Mouse (Mus musculus) kidney, embryonic 16.5 days (tissue): Measurements from ENCODE around the gene Fig4. TPM values are rescaled to one million over a fixed set of nuclear protein-coding genes. Genes with fewer than 3 reads are reported as not detected.

Source experiments
- ATAC-seq: fragments of 200-750 bp; cut with Nextera tagmentation; 2 replicates; pipeline ENCODE4 v1.8.0; 2017; ENCODE audit warnings: moderate TSS enrichment; ENCODE audit not compliant: low FRiP score, low TSS enrichment
- H3K27ac ChIP-seq: fragments of 300-500 bp; sonication (generic); 2 replicates; pipeline ENCODE4 v1.5.1; 2014; ENCODE audit warnings: low read length
- H3K27me3 ChIP-seq: fragments of 300-500 bp; sonication (generic); 2 replicates; pipeline ENCODE4 v1.6.1; 2014; ENCODE audit warnings: low read length, control low read depth, mixed read lengths; ENCODE audit not compliant: insufficient read depth
- H3K36me3 ChIP-seq: fragments of 300-500 bp; sonication (generic); 2 replicates; pipeline ENCODE4 v1.6.1; 2014; ENCODE audit warnings: low read length, control low read depth, mixed read lengths; ENCODE audit not compliant: insufficient read depth
- H3K4me1 ChIP-seq: fragments of 300-500 bp; sonication (generic); 2 replicates; pipeline ENCODE4 v1.6.1; 2014; ENCODE audit warnings: low read length, control low read depth, mixed read lengths; ENCODE audit not compliant: insufficient read depth
- H3K4me2 ChIP-seq: fragments of 300-500 bp; sonication (generic); replicated peaks from 2 replicates; pipeline ENCODE4 v1.6.1; 2014; ENCODE audit warnings: low read depth, low read length
- H3K4me3 ChIP-seq: fragments of 300-500 bp; sonication (generic); 2 replicates; pipeline ENCODE4 v1.5.1; 2014; ENCODE audit warnings: mild to moderate bottlenecking, low read length
- H3K9ac ChIP-seq: fragments of 300-500 bp; sonication (generic); replicated peaks from 2 replicates; pipeline ENCODE4 v1.6.1; 2014; ENCODE audit warnings: low read length
- H3K9me3 ChIP-seq: fragments of 300-500 bp; sonication (generic); 2 replicates; pipeline ENCODE4 v1.6.1; 2016; ENCODE audit warnings: low read length, control low read depth
- WGBS: fragments of 180-500 bp; shearing (Covaris S2); extraction: QIAGEN DNeasy Blood & Tissue Kit; methylation state at CpG from one replicate; pipeline ENCODE4 v1.1.7; 2014; 5-methylcytosine and 5-hydroxymethylcytosine counted together
- polyA plus RNA-seq: library from polyadenylated mRNA; unstranded; fragments of >200 nt; fragmentation: Nextera tagmentation; extraction: Ambion mirVana; gene quantifications from 2 replicates; pipeline ENCODE4 v1.2.1, GENCODE M21; 2015

Fig4 gene
- polyA plus RNA-seq, 1 experiment from 2014 or later, result 17.2 TPM

DNA sequence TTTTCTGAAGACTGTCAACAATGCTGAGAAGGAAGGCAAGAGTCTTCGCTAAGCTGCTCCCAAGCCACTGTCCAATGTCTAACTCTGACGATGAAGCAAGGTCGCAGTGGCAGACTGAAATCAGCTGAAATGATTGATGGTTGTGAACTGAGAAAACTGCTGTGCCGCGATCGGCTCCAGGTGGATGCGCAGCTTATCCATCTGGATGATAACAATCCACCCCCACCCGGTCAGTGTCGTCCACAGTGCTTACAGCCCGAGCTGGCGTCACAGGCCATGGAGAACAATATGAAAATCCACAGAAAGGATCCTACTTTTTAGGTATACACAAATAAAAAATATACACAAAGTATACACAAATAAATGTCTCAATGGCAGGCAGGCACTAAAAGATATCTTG is 8.3 kb downstream of the Fig4 start:
- peaks cover 16% of the 10 kb centered on the region for H3K4me1 ChIP-seq
- no peak overlapping the region for H3K27ac ChIP-seq
- WGBS, result 68% methylated on average over 11 of the region's 11 CpGs
- no peak overlapping the region for H3K9ac ChIP-seq
- no peaks in the 10 kb centered on the region for H3K27me3 ChIP-seq
- ATAC-seq, result no peak
- no peak overlapping the region for H3K4me3 ChIP-seq
- H3K4me2 ChIP-seq, result no peak overlapping the region
- H3K36me3 ChIP-seq, result no peaks in the 10 kb centered on the region
- H3K9me3 ChIP-seq, result no peaks in the 10 kb centered on the region

DNA sequence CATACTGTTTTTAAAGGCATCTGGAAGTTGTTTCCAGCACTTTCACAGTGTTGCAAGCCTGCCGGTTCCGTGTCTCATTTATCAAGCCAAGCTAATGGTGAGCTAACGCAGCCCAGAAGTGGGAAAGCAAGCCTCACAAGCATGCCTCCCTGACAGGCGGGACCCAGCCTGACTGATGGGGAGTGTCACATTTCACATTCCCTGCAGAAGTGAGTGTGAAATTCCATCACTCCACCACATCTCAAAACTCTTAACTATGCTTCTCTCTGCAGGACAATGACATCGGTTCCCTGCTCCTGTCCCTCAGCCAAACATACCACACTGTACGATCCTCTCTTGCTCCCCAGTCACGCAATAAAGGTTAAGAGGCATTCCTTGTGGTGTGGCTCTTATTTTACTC is 10.0 kb downstream of the Fig4 start:
- Histone ChIP-seq H3K9ac (no peak overlapping the region), H3K27me3 (no peaks in the 10 kb centered on the region), H3K9me3 (no peaks in the 10 kb centered on the region), H3K4me2 (peak overlapping the region; percentile 47), H3K36me3 (no peaks in the 10 kb centered on the region), H3K4me3 (peak overlapping the region; percentile 17), H3K27ac (peak overlapping the region; percentile 21; the same call in 1 of the 2 replicates), H3K4me1 (peaks cover 16% of the 10 kb centered on the region)
- ATAC-seq, result peak; percentile 64; the same call in 1 of the 2 replicates
- WGBS, result 2% methylated on average over 7 of the region's 7 CpGs

DNA sequence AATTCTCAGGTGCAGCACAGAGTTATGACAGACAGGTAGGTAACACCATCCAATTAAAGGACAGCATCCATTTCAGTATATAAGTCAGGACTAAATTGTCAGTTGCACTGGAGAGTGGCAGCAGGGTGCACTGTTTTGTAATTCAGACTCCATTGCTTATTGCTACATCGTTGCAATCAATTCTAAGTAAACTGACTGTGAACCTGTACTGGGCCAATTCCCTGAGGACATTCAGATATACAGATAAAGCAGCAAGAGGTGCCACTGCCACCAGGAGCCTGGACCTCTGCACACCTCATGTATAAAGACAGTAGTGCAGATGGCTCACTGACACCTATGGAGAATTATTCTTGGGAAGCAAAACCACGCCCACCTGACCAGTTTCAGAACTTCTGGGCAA is 12.0 kb downstream of the Fig4 start:
- Histone ChIP-seq H3K27me3 (no peaks in the 10 kb centered on the region), H3K9ac (no peak overlapping the region), H3K27ac (no peak overlapping the region), H3K9me3 (no peaks in the 10 kb centered on the region), H3K4me2 (no peak overlapping the region), H3K4me3 (no peak overlapping the region), H3K36me3 (no peaks in the 10 kb centered on the region), H3K4me1 (peaks cover 16% of the 10 kb centered on the region)
- no peak for ATAC-seq
- WGBS, result 79% methylated on average over 2 of the region's 2 CpGs

DNA sequence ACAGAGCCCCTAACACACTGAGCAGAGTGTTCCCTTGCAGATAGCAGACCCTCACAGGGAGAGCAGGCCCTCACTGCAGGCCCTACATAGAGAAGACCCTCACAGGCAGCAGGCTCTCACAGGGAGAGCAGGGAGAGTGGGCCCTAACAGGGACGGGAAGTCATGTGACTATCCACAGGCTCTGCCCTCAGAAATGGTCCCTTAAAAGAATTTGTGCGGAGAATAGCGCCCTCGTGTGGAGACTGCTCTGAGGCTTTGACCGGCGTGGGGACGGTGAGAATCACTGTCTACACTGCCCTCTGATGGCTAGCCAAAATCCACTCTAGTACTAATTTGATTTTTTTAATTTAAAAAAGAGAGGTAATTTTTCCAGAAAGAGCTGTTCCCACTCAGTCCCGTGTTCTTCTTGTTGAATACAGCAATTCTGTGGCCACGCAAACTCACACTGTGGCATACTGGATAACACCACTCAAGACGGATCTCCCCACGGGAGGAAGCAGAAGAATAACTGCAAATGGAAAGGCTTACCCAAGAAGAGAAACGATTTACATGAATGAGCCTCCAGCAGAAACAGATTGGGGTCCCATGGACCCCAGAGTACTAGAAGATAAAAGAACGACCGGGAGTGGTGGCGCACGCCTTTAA is 14.2 kb downstream of the Fig4 start:
- H3K27me3 ChIP-seq, result no peaks in the 10 kb centered on the region
- WGBS, result 37% methylated on average over 16 of the region's 16 CpGs
- no peaks in the 10 kb centered on the region for H3K36me3 ChIP-seq
- H3K4me1 ChIP-seq, result peaks cover 16% of the 10 kb centered on the region
- H3K4me3 ChIP-seq, result no peak overlapping the region
- no peaks in the 10 kb centered on the region for H3K9me3 ChIP-seq
- no peak overlapping the region for H3K27ac ChIP-seq
- H3K9ac ChIP-seq, result 0 out of 2 replicates have a peak overlapping the region, but pooled peaks have one; percentile 25
- ATAC-seq, result peak; percentile 89
- no peak overlapping the region for H3K4me2 ChIP-seq

DNA sequence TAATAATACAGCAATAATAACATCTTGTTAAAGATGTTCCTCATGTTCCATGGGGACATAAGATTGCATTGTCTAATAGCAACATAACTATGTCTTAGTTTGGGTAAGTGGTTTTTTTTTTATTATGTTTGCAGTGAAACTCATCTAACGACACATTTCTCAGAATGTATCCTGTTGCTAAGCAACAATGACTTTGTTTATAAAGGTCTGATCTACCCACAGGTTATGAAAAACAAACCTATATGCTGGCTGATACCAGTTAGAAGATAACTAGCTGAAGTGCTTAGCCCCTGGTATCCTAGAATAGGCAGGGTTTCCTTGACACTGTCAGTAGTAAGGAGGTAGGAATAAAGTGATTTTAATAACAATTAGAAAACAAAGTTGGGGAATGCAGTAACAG is 15.0 kb downstream of the Fig4 start:
- Histone ChIP-seq H3K27ac (no peak overlapping the region), H3K27me3 (no peaks in the 10 kb centered on the region), H3K9ac (no peak overlapping the region), H3K4me2 (no peak overlapping the region), H3K9me3 (no peaks in the 10 kb centered on the region), H3K4me3 (no peak overlapping the region), H3K36me3 (no peaks in the 10 kb centered on the region), H3K4me1 (peaks cover 10% of the 10 kb centered on the region)
- no peak for ATAC-seq
- 72% methylated on average over 1 of the region's 1 CpGs for WGBS

DNA sequence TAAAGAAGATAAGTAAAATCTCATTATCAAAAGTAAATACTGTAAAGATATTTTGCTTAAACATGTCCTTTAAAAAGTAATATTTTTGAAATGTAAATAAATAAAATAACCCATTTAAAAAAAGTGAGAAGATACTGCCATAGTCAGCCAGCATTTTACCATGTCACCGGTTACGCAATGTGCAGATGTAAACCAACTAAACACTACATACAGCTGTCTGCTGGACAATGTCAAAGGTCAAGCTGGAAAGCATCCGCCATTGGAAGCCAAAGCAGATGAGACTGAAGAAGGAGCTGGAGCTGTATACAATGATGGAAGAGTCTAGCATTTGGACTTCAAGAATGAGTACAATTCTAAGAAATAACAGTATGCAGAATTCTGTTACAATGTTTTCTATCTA is 15.4 kb downstream of the Fig4 start:
- H3K27me3 ChIP-seq, result no peaks in the 10 kb centered on the region
- H3K4me2 ChIP-seq, result no peak overlapping the region
- H3K27ac ChIP-seq, result no peak overlapping the region
- H3K4me3 ChIP-seq, result no peak overlapping the region
- 90% methylated on average over 3 of the region's 3 CpGs for WGBS
- H3K9ac ChIP-seq, result no peak overlapping the region
- peaks cover 6% of the 10 kb centered on the region; the same call in 1 of the 2 replicates for H3K4me1 ChIP-seq
- no peak for ATAC-seq
- no peaks in the 10 kb centered on the region for H3K36me3 ChIP-seq
- no peaks in the 10 kb centered on the region for H3K9me3 ChIP-seq

DNA sequence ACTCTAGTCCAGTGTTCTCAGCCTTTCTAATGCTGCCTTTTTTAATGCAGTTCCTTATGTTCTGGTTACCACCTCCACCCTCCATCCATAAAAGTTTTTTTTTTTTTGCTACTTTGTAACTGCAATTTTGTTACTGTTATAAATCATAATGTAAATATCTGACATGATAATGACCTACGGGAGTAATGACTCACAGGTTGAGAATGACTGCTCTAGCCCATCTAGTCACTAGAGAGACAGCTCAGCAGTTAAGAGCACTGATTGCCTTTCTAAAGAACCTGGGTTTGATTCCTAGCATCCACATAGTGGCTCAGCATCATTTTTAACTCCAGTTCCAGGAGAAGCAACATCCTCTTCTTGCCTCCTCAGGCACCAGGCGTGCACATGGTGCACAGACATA is 21.0 kb downstream of the Fig4 start:
- ATAC-seq, result no peak
- no peak overlapping the region for H3K4me3 ChIP-seq
- no peak overlapping the region for H3K4me2 ChIP-seq
- WGBS, result 75% methylated on average over 2 of the region's 2 CpGs
- H3K4me1 ChIP-seq, result no peaks in the 10 kb centered on the region
- no peaks in the 10 kb centered on the region for H3K9me3 ChIP-seq
- H3K9ac ChIP-seq, result no peak overlapping the region
- H3K27me3 ChIP-seq, result no peaks in the 10 kb centered on the region
- no peaks in the 10 kb centered on the region for H3K36me3 ChIP-seq
- H3K27ac ChIP-seq, result no peak overlapping the region

DNA sequence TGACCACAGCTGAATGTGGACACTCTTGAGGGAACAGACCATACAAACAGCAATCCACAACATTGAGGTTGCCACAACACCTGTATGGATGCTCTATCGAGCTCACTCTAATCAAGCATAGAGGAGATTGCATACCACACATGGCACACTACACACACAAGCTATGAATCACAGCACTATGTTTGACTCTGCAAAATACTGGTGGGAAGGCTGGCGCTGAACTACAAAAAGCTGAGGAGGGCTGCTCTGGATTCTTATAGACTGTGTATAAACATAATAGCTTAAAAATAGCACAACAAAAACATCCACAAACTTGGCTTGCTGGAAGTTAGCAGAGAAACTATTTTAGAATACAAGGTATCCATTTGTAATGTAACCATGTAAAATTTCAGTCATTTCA is 22.3 kb downstream of the Fig4 start:
- ATAC-seq, result no peak
- 89% methylated on average over 2 of the region's 2 CpGs for WGBS
- Histone ChIP-seq H3K4me3 (no peak overlapping the region), H3K4me1 (no peaks in the 10 kb centered on the region), H3K4me2 (no peak overlapping the region), H3K36me3 (no peaks in the 10 kb centered on the region), H3K27ac (no peak overlapping the region), H3K9ac (no peak overlapping the region), H3K9me3 (no peaks in the 10 kb centered on the region), H3K27me3 (no peaks in the 10 kb centered on the region)

DNA sequence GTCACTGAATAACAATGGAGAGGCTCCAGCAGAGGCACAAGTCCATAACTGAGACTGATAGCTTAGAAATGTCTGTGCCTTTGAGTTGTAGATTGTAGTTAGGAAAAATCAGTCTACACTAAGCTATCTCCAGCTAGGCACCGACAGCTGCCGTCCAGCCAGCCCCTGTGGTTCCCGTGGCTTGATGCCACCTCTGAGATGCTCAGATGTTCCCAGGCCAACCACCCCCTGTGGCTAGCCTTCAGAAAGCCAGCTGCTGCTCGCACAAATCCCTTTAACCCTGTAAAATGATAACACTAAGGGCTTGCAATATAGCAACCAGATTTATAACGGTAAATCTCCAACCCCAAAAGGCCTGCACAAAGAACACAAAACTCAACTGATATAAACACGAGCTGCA is 22.9 kb downstream of the Fig4 start:
- Histone ChIP-seq H3K4me1 (no peaks in the 10 kb centered on the region), H3K4me3 (no peak overlapping the region), H3K36me3 (no peaks in the 10 kb centered on the region), H3K27me3 (no peaks in the 10 kb centered on the region), H3K9ac (no peak overlapping the region), H3K4me2 (no peak overlapping the region), H3K9me3 (no peaks in the 10 kb centered on the region), H3K27ac (no peak overlapping the region)
- WGBS, result 74% methylated on average over 6 of the region's 6 CpGs
- no peak for ATAC-seq

DNA sequence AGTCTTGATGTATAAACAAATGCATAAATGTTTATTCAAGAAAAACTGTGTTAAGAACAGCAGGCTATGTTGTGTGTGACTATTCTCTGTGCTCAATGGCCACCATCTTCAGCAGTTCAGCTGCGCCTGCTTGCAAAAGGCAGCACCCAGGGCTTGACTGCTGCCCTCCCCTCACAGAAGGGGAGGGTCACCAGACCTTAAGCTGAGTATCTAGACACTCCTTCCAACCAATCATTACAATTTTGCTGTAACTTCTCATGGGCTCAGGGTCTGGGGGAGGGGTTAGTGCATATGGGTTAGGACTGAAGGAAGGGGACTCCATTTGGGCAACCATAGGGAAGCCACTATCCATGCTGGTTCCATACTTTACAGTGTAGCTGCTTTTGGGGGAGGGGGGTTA is 24.3 kb downstream of the Fig4 start:
- no peaks in the 10 kb centered on the region for H3K36me3 ChIP-seq
- no peak overlapping the region for H3K4me3 ChIP-seq
- no peaks in the 10 kb centered on the region for H3K9me3 ChIP-seq
- H3K27ac ChIP-seq, result no peak overlapping the region
- no peak overlapping the region for H3K9ac ChIP-seq
- no peak for ATAC-seq
- H3K27me3 ChIP-seq, result no peaks in the 10 kb centered on the region
- H3K4me1 ChIP-seq, result no peaks in the 10 kb centered on the region
- 100% methylated on average over 1 of the region's 1 CpGs for WGBS
- H3K4me2 ChIP-seq, result no peak overlapping the region
